Mouse (Mus musculus) urinary bladder, adult 2 months (tissue): ENCODE data around the gene Cpm. TPM values are rescaled to one million over a fixed set of nuclear protein-coding genes. Genes with fewer than 3 reads are reported as not detected.

Experiments
- DNase-seq: peaks from one replicate; pipeline ENCODE4 v3.0.0; 2022; ENCODE audit warnings: low spot score
- polyA plus RNA-seq: library from polyadenylated mRNA; depleted of rRNA; stranded (reverse); fragments of >200 nt; gene quantifications from 2 replicates; pipeline ENCODE4 v1.2.3, GENCODE M21; 2012

Gene Cpm
- polyA plus RNA-seq, 1 experiment: 4.1 TPM

- no peak for DNase-seq
Observed at GRCm38 (mm10) chr10:117634323-117635030, 5.2 kb downstream of the Cpm start.

DNA sequence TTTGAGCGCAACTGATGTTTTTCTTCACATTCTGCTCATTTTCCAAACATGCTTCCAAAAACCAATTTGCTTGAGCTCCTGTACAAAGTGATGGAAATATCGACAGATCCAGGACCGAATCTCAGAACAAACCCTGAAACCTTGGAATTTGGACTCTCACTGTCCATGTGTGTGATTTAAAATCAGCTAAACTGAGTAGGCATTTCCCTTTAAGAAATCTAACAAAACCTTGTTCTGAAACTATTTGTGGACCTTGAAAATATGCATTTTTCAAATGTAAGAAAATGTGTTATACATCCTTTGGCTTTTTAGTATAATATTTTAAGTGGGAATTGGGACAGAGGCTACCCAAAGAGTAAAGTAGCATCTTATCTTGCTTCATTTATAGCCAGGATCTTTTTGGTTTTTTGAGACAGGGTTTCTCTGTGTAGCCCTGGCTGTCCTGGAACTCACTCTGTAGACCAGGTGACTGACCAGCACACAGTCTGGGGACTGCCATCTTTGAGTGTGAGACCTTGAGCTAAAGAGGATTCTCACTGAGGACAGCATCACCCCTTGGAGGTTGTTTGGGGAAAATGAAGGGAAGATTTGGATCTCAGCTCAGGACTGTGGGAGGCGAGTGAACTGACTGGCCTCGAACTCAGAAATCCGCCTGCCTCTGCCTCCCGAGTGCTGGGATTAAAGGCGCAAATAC lies 5.9 kb downstream of the Cpm start:
- no peak for DNase-seq

DNA sequence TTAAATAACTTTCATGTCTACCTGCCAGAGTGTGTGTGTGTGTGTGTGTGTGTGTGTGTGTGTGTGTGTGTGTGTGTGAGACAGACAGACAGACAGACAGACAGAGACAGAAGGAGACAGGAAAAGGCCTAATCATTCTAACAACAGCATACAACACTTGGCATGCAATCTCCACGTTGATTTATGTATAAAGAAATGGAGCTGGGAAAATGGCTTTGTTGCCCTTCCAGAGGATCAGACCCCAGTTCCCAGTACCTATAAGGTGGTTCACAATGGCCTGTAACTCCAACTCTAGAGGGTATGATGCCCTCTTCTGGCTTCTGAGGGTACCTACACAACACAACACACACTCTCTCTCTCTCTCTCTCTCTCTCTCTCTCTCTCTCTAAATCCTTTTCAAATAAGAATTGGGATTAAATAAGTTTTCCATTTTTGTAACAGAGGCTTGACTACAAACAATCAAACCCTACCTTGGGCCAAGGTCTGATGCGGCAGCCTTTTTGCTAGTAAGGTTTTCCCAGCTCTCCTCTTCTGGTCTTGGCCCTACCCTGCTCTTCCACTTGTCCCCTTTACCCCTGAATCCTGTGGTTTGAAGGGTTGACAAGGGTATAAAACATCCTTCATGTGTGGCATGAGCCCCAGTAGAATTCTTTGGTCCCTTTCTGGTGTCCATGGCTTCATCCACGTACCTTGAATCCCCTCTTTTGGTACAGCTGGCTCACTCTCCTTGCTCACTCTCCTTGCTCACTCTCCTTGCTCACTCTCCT lies 6.7 kb downstream of the Cpm start:
- DNase-seq: no peak

- no peak for DNase-seq
Observed at GRCm38 (mm10) chr10:117637062-117637744, 7.9 kb downstream of the Cpm start.

DNA sequence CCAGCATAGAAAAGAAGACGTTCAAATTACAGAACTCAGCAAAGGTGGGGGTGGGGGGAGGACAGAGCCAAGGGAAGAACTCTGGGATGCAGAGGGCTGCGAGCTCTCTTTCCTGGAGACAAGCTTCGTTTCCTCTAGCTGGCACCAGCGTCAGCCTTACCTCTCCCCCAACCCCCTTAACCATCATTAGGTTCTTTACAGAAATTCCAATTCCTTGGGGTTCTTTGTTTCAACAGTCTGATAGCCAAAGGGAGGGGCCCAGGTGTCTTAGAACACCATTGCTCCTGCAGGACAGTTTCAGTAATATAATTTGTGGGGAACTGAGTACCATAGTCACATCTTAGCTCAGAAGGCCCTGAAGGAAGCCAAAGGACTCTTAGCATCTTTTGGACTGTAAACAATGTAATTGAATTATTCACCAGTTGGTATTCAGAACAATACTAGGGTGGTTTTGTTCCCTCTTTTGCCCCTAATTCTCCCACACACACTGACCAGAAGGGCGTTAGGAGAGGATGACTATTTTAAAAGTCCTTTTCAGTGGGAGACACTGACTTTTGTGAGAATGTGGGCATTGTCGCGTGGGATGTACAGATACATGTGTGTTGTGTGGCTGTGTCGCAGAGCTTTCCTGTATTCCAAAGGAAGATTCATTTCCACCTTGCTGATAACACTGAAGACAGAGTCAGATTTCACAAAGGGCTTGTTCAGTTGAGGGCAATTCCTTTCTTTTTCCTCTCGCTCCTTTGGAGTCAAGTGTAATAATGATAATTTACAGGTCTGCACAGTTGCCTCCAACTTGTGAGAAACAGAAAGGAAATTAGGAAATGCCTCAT lies 8.7 kb downstream of the Cpm start:
- DNase-seq: no peak

GRCm38 (mm10) chr10:117638578-117639220 lies 9.4 kb downstream of the Cpm start:
- DNase-seq: no peak

- DNase-seq: no peak
Observed at GRCm38 (mm10) chr10:117639221-117639599, 9.9 kb downstream of the Cpm start.

- DNase-seq: no peak
Observed at GRCm38 (mm10) chr10:117639899-117640594, 10.7 kb downstream of the Cpm start.

- DNase-seq: no peak
Observed at GRCm38 (mm10) chr10:117640595-117641078, 11.3 kb downstream of the Cpm start.

DNA sequence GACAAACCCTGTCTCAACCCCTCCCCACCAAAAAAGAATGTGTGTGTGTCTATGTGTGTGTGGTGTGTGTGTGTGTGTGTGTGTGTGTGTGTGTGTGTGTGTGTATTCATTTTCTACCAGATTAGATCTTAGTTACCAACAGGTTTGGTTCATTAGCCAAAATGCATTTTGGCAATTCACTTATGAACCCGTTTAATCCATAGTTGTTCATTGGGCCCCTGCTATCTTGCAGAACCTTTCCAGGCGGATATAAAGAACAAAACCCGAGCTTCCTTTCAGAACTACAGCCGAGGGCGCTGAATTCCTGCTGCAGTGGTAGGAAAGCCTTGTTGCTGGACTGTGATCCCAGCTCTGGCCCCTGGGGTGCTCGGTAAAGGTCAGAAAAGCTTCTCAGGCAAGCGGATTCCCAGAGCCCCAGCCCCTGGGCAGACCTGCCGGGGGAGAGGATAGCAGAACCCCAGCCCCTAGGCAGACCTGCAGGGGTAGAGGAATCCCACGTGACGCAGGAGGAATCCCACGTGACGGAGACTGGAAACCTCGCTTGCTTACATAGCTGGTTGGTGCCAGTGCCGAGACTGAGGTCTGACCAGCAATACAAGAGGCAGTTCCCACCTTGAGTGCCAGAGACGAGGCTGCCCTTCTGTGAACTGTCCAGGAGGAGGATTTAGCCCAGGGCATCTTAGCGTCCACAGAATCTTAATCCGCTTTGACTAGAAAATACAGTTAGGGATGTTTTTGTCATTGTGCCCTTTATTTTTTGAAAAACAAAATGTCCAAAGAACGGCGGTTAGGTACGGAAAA lies 12.3 kb downstream of the Cpm start:
- DNase-seq: no peak

- DNase-seq: no peak
Observed at GRCm38 (mm10) chr10:117642201-117642450, 12.8 kb downstream of the Cpm start.

GRCm38 (mm10) chr10:117642491-117643262 lies 13.4 kb downstream of the Cpm start:
- no peak for DNase-seq

- DNase-seq: no peak
Observed at GRCm38 (mm10) chr10:117643302-117643701, 14.0 kb downstream of the Cpm start.

GRCm38 (mm10) chr10:117643711-117644428 lies 14.6 kb downstream of the Cpm start:
- DNase-seq: no peak

DNA sequence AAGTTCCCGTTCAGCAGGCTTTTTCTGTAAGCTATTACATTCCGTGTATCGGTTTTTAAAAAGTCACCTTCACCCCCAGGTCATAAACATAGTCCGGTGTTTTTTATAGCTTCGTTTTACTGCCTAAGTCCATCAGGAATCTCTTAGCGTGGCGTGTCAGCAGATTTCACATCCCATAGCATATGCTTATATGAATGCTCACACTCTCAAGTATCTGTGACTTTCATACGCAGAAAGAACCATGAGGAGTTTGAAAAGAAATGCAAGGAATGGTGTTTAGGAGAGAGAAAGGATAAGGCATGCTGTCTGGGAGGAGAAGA lies 15.1 kb downstream of the Cpm start:
- DNase-seq: no peak

GRCm38 (mm10) chr10:117644828-117645227 lies 15.5 kb downstream of the Cpm start:
- DNase-seq: no peak

- no peak for DNase-seq
Observed at GRCm38 (mm10) chr10:117645487-117645964, 16.2 kb downstream of the Cpm start.
